Mouse (Mus musculus) gastrocnemius, postnatal 14 days (tissue): ENCODE results near the gene Zfp988. TPM values are rescaled to one million over a fixed set of nuclear protein-coding genes. Genes with fewer than 3 reads are reported as not detected.
"Not testable (repeated sequence)": the region's sequence is repeated elsewhere in the genome, so short reads cannot be mapped to it uniquely, and the experiment has no call there.

ENCODE experiments used
- DNase-seq: peaks from one replicate; pipeline ENCODE4 v3.0.0; 2021; ENCODE audit warnings: mixed read lengths
- intact Hi-C: fragments of 180-260 bp; cut with DNase I; formaldehyde crosslinking; loops from one replicate; pipeline ENCODE4 v1.15.1; 2025; ENCODE audit warnings: low total_unique reads
- total RNA-seq, 2 experiments: library from RNA; stranded (reverse); gene quantifications; 2 replicates each; pipeline ENCODE4 v1.2.3; 2021

The Zfp988 gene
- total RNA-seq, 2 experiments from 2014 or later = not detected

DNA sequence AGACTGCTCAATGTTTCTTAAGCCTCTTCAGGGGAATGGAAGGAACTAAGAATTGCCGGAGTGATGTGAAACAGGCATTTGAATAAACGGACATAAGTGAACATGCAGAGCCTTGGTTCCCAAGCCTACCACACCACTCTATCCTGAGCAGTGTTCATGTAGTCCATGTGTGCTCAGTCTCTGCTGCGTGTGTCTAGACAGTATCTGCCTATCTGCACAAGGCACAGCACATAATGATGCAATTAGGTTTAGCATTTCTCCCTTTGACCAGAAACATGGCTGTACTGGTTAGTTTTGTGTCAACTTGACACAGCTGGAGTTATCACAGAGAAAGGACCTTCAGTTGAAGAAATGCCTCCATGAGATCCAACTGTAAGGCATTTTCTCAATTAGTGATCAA is 35.4 kb downstream of the Zfp988 start:
- intact Hi-C loops, DNase-seq: not testable (repeated sequence)

DNA sequence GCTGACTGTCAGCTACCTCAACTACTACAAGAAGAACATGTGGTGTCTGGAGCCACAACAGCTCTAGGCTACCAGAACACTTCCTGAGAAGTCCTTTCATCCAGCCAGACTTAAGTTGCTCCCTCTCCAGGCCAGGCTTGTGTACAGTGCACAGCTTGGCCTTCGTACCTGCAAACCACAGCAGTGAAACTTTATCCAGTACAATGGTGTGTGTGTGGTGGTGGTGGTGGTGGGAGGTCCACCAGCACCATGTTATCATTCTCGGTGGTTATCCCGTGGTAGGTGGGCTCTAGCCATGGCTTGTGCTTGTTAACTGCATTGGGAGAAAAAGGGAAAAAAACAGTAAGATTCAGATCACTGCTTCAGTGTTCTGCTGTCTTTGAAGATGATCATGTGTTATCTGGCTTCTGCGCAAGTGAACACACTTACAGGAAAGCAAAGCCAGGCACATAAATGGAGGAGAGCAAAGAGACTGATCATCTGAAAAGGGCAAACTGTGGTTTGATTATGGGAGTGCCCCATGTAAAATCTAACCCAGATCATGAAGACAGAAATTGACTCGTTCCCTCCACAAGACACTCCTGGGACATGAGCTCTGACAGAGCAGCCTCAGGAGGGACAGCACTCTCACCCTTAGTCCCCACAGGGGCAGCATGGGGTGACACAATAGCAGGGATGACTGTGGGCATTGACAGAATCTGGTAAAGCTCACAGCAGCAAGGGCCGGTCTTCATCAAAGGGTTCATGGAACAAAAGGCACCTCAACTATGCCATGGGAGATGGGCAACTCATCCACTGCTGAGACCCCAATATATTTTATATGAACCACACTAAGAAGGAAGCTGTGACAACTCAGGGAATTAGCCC is 37.8 kb downstream of the Zfp988 start:
- intact Hi-C loops = not testable (repeated sequence)
- peak; percentile 16 for DNase-seq

DNA sequence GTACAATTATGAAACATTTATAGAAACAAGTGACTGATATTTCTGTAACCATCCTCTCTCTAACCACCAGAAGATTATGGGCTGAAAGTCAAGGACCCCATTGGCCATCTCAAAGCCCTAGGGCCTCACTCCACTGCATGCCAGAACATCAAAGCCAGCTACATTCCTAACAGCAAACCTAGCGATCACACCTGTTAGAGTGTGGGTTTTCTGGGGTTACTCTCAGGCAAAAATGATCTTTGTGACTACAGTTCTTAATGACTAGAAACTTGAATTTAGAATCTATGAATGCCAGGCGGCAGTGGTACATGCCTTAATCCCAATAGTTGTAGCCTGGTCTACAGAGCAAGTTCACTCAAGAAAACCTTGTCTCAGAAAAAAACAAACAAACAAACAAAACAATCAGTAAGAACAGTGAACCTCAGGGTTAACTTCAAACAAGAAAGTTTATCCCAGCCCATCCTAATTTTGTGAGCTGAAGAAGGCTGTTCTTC is 39.6 kb downstream of the Zfp988 start:
- DNase-seq, intact Hi-C loops: not testable (repeated sequence)

DNA sequence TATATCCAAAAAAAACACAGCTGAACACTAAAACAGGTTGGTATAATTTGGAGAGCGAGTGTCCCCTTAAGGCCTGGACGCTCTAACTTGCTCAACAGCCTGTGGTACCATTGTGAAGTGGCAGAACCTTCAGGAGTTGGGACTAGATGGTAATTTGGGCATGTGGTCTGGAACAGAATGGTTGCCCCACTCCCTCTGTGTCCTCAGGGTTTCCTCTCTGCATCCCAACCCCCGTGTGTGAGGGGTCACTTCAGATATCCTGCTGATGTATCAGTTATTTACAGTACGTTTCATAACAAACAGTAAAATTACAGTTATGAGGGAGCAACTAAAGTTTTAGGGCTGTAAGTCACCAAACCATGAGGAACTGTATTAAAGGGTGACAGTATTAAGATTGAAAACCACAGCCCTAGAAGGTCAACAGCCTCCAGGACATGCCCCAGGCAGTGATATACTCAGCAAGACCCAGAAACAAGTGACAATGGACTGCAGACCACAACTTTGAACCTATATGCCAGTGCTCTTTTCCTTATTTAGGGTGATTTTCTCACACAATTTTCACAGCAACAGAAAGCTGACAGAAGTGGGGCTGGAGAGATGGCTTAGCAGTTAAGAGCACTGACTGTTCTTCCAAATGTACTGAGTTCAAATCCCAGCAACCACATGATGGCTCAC is 41.0 kb downstream of the Zfp988 start:
- intact Hi-C loops, DNase-seq: not testable (repeated sequence)

DNA sequence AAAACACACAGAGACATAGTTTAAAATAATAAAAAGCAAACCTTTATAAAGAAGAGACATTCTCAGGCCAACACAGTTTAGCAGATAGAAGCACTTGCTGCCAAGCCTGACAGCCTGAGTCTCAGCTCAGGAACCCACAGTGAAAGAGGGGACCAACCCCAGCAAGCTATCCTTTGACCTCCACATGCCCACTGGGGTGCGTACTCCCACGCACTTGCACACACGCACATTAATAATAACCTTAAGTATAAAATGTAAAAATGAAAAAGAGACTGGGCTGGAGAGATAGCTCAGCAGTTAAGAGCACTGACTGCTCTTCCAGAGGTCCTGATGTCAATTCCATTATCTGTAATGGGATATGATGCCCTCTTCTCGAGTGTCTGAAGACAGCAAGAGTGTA is 41.8 kb downstream of the Zfp988 start:
- intact Hi-C loops, DNase-seq: not testable (repeated sequence)

DNA sequence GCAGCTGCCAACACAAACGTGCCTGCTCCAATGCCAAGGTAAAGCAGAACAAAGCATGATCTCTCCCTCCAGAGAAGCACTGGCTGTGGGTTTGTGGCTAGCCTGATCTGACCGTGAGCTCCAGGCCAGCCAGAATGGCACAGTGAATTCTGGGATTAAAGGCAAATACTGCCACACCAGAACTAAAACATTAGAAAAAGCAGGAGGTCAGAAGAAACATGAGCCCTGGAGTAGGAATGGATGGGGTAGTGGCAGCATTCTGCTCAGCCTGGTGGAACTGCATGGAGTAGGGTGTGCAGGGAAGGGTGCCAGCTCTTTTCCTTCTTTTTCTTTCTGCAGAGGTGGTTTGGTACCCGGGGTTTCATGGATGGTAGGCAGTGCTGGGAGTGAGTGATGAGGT is 42.4 kb downstream of the Zfp988 start:
- intact Hi-C loops, DNase-seq: not testable (repeated sequence)

DNA sequence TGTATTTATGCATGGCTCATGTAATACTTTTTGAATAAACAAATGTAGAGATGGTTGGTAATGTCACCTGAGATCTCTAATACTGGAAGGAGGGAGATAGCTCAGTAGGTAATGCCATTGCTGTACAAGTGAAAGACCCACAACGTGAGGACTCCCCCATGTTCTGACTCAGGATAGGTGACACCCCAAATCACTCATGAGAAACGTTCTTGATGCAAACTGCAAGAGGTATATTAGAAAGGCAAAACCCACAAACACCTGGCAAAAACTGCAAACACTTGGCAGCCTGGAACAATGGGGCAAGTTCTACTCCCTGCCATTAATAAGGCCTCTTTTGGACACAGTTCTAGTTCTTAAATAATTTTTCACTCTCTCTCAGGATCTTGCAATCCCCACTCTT is 42.9 kb downstream of the Zfp988 start:
- DNase-seq, intact Hi-C loops: not testable (repeated sequence)

DNA sequence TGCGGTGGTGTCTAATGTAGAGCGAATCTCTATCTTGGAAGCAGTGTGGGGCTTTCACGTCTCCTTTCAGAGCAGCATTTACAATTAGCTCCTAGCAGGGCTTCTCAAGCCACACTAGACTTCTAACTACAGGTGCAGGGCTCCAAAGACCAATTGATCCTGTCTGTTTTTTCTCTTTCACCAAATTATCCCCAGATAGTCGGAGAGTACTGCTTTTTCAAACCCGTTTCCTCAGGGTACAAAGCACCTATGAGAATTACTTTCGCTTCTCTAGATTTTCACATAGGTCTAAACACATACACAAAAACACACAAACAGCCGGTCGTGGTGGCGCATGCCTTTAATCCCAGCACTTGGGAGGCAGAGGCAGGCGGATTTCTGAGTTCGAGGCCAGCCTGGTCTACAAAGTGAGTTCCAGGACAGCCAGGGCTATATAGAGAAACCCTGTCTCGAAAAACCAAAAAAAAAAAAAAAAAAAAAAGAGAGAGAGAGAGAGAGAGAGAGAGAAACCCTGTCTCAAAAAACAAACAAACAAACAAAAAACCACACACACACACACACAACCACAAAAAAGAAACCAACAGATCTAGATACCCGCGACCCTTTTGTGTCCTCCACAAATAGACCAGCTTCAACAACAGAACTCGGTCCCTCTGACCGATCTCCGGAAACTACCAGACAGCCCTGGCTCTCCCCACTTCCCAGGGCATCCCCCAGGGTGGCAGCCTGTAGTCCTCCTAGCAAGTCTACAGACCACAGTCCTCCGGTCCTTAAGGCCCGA is 43.6 kb downstream of the Zfp988 start:
- DNase-seq, intact Hi-C loops: not testable (repeated sequence)

DNA sequence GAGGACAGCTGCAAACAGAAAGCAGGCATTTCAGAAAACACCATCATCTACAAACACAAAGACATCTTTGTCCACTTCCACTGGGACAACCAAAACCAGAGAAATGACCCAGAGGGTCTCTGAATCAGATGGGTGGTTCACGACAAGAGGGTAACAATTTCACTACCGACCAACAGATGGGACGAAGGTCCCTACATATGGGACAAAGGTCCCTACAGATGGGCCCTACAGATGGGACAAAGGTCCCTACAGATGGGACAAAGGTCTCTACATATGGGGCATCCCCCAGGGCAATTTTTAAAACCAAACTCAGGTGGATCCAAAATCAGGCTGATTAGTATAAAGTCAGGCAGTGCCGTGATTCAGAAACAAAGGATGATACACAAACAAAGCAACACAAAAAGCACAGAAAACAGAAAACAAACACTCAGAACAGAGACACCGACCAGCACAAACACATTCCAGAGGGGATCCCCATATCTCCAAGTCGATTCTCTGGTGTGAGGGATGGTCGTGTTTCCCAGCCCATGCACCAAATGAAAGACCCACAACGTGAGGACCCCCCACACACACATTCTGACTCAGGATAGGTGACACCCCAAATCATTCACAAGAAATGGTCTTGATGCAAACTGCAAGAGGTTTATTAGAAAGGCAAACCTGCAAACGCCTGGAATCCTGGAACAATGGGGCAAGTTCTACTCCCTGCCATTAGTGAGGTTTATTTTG is 44.4 kb downstream of the Zfp988 start:
- DNase-seq, intact Hi-C loops: not testable (repeated sequence)

DNA sequence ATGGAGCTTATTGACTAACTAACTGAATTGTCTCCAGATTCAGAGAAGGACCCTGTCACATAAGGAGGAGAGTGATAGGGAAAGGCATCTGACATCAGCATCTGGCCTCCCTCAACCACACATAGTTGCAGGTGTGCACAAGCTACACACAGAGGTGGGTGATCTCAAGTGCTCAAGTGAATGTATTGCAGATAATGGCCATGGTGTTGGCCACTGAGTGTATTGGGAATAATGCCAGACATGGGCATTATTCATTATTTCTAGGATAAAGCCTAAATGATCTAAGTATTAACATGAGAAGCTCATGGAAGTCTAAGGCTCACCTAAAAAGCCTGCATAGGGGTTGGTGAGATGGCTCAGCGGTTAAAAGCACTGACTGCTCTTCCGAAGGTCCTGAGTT is 45.1 kb downstream of the Zfp988 start:
- DNase-seq = not testable (repeated sequence)

DNA sequence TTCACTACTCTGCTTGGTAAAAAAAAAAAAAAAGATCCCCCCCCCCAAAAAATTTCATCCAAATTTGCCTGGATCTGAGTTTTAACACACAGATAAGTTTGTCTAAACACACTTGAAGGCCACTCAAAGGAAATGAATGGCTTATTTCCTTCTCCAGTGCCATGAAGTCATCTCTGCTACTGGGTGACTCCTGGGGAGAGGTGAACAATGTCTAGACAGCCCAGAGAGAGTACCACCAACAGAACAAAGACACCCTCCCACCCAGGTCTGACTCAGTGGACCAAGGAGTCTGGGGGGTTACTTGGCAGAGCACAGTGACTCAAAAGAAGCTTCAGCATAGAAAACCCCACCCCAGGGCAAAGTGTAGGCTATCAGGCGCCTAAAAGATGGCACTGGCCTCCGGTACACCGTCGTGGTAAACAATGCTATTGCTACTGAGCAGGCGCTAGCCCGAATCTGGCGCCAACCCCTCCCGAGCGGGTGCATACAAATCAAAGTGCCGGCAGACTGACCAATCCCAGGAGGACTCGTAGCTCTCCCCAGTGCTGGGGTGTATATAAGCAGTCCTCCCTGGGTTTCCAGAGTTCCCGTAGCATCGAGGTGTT is 46.0 kb downstream of the Zfp988 start:
- intact Hi-C loops, DNase-seq: not testable (repeated sequence)

More for the DNA sequence above, 45.1 kb downstream of the Zfp988 start:
- intact Hi-C loops = not testable (repeated sequence)

DNA sequence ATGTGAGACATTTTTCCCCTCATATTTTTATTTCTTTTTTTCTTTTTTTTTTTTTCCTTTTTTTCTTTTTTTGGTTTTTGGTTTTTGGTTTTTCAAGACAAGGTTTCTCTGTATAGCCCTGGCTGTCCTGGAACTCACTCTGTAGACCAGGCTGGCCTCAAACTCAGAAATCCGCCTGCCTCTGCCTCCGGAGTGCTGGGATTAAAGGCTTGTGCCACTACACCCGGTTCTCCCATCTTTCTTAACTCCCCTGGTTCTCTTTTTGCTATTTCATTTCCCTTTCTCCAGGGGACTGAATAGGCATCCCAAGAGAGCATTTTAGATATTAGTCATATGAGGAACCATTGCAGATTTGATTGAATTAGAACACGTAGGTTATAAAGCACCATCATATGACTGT is 48.2 kb downstream of the Zfp988 start:
- intact Hi-C loops, DNase-seq: not testable (repeated sequence)

DNA sequence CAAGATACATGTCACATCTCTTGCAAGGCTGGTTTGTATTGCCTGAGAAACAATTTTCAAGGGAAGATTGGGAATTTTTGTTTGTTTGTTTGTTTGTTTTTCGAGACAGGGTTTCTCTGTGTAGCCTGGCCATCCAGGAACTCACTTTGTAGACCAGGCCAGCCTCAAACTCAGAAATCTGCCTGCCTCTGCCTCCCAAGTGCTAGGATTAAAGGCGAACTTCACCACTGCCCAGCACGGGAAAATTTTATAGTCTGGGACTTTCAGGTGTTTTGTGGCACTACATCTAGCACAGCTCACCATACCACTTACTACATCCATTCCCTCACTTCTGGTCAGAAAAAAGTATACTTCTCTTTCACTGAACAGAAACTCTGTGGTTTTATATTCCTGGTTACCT is 50.6 kb downstream of the Zfp988 start:
- DNase-seq, intact Hi-C loops: not testable (repeated sequence)

DNA sequence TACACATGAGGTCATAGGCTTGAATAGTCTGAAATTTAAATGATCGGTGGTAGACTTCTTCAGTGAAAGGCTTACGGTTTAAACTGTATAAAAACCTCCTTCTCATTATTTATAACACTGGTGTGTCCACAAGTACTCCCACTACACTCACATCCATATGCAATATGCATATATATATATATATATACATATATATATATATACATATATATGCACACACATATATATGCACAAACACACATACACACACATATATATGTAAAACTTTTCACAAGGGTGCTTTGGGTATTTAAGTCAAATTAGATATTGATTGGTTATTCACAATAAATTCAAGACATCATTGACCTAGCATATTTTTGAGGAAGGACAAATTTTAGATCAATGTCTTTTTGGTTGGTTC is 51.7 kb downstream of the Zfp988 start:
- intact Hi-C loops, DNase-seq: not testable (repeated sequence)

DNA sequence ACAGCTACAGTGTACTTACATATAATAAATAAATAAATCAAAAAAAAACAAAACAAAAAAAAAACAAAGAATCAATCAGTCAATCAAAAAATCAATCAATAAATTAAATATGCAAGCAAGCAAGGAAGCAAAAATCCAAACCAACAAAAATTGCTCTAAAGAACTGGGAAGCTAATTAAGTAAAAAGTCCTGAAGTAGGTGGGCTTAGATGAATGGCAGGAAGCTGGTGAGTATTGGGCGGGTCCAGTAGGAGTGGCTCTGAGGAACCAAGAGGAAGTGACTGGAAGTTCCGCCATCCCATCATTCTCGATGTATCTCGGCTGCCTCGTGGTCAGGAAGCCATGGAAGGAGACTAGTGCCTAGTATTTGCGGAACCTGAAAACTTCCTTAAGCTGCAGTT is 55.5 kb downstream of the Zfp988 start, which contains the start of gene Zfp978:
TSS of gene Zfp978 (plus strand) at position 301 of the 400 bp plus-strand sequence.
- intact Hi-C loops, DNase-seq: not testable (repeated sequence)

DNA sequence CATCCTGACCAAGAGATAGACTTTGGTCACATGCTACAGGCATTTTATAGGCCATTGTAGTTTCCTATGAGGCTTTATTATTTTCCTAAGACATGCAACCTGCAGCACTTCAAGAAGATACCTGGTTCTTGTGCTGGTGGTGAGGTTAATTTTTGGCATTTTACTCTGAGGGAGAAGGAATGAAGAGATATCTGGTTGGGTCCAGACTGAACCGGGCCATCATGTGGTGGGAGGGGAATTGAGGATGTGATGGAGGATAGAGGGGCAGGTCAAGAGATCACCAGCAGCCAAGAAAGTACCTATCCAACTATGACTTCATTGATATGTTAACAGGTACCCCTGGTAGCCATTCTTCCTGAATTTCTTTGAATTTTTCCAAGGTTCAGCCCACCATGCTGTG is 56.4 kb downstream of the Zfp988 start:
- DNase-seq, intact Hi-C loops: not testable (repeated sequence)

DNA sequence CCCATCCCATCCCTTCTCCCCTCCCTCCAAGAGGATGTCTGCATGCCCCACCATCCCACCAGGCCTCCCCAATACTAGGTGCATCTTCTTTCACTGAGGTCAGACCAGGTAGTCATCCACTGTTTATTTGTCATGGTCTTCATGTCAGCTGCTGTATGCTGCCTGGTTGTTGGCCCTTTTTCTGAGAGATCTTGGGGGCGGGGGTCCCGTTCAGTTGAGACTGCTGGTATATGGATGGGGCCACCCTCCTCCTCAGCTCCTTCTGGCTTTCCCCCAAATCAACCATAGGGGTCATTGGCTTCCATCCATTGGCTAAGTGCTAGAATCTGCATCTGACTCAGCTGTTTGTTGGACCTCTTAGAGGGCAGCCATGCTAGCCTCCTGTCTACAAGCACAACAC is 64.1 kb downstream of the Zfp988 start:
- intact Hi-C loops, DNase-seq: not testable (repeated sequence)

DNA sequence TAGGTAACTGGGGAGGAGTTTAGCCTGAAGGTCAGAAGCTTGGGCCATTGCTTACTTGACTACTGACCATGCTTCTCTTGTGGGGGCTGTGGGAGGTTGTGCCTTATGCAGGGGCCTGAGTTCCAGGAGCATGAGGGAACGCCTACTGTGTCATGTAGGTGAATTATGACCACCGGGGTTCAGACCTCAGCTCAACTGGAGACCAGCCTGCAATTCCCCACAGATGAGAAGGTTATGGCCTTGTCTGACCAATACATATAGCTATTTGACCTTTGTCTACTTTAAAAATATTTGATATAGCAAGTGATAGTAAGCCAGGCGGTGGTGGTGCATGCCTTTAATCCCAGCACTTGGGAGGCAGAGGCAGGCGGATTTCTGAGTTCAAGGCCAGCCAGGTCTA is 77.7 kb downstream of the Zfp988 start:
- intact Hi-C loops, DNase-seq: not testable (repeated sequence)
